Mouse (Mus musculus) frontal cortex, adult (tissue): ENCODE measurements at regions not wholly inside any gene's neighbourhood (a gene's known extent, or its start where the extent isn't known, plus 50 kb on each side); places are given as distances from the start of the nearest gene placed in this dataset.

Experiments used
- ATAC-seq: cut with Nextera tagmentation; 2 replicates; pipeline ENCODE4 v1.9.2; 2017; ENCODE audit warnings: mild to moderate bottlenecking, moderate library complexity, mixed read lengths; ENCODE audit not compliant: low TSS enrichment

- ATAC-seq: peak; percentile 89
Observed at GRCm38 (mm10) chr7:88185120-88185796, 92.6 kb upstream of the Ctsc start.

- ATAC-seq: no peak
Observed at GRCm38 (mm10) chr7:88187555-88187954, 90.3 kb upstream of the Ctsc start.

GRCm38 (mm10) chr7:88192771-88193170 is 85.1 kb upstream of the Ctsc start:
- no peak for ATAC-seq

GRCm38 (mm10) chr7:88199043-88199442 is 78.8 kb upstream of the Ctsc start:
- no peak for ATAC-seq

GRCm38 (mm10) chr7:88199929-88200538 is 77.9 kb upstream of the Ctsc start:
- peak; percentile 100 for ATAC-seq

- ATAC-seq: no peak
Observed at GRCm38 (mm10) chr7:88201658-88202364, 76.1 kb upstream of the Ctsc start.

GRCm38 (mm10) chr7:88206223-88206827 is 71.6 kb upstream of the Ctsc start:
- no peak for ATAC-seq

- ATAC-seq: peak; percentile 27; the same call in 1 of the 2 replicates
Observed at GRCm38 (mm10) chr7:88206914-88207710, 70.8 kb upstream of the Ctsc start.

GRCm38 (mm10) chr7:88214713-88215198 is 63.1 kb upstream of the Ctsc start:
- ATAC-seq: peak; percentile 84

GRCm38 (mm10) chr7:88215425-88215824 is 62.5 kb upstream of the Ctsc start:
- no peak for ATAC-seq

- no peak for ATAC-seq
Observed at GRCm38 (mm10) chr7:88222141-88222540, 55.7 kb upstream of the Ctsc start.

GRCm38 (mm10) chr7:88225800-88226199 is 52.1 kb upstream of the Ctsc start:
- ATAC-seq: no peak
